ENCODE assay signal across 8 mouse cellular contexts in the genomic region with DNA sequence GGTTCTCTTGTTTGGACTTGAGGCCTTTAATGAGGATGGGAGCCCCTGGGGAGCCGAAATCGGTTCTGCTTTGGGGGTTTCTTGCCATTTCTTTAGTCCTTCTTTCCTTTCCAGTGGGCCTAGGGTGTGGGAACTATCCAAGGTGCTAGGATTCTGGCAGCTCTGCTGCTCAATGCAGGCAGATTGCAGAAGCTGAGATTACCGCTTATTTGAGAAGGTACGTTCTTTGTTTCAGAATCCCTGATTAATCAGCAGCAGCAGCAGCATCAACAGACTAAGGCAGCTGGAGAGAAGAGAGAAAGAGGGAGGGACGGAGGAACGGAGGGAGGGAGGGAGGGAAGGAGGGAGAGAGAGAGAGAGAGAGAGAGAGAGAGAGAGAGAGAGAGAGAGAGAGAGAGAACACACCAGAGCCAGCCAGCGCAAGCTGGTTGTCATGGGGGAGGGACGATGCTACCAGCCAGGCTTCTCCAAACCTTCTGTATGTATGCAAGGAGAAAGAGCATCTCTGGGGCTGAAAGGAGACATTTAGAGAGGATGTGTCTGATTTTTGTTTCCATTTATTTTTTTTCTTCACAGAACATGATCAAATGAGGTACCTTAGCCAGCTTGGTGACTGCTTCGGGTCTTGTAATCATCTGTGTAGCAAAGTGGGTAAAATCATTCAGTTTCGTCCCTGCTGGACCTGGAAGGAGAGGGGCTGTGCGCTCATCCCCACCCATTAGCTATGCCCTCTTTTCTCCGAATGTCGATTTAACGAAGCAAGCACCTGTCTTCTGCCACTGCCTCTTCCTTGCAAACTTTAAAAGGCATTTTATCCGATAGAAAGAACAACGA. TPM values are rescaled to one million over a fixed set of nuclear protein-coding genes. Genes with fewer than 3 reads are reported as not detected.
DNase-seq lines count a peak whose midpoint lies in the region; ATAC-seq and TF ChIP-seq lines count a peak whose summit lies in the region.

Gene Nyap2 (plus strand): TSS at position 120 of the 834 bp plus-strand sequence.

- no peaks in the 10 kb centered on the region for H3K27me3 ChIP-seq in kidney, adult 2 months (replicated peaks; ENCODE audit: control insufficient read depth, insufficient read depth, low read length)

- H3K4me1 ChIP-seq in kidney, adult 2 months (ENCODE audit: control insufficient read depth, insufficient read depth, low read length), result no peaks in the 10 kb centered on the region

- no peak within 1 kb of the TSS for H3K27ac ChIP-seq in kidney, adult 2 months (ENCODE audit: insufficient read depth, low read depth, low read length)

- WGBS in kidney, adult 2 months, result 36% methylated on average over 16 of the region's 16 CpGs

- H3K4me3 ChIP-seq in kidney, adult 2 months (ENCODE audit: insufficient read depth, low read depth, low read length), result no peak within 1 kb of the TSS

- no peaks in the 10 kb centered on the region for H3K36me3 ChIP-seq in kidney, adult 2 months (ENCODE audit: control insufficient read depth, insufficient read depth, low read length)

- intact Hi-C loops in left cerebral cortex, postnatal 36 days (cut with DNase I), result loop anchor here (5.0 to 10.0 kb wide), 3 partner anchors 100 to 225 kb away; no protein-coding TSS in a partner anchor

- no peak for TF ChIP-seq POLR2A in kidney, adult 2 months (IDR thresholded peaks at IDR 0.05; ENCODE audit: low read depth, low read length)

- TF ChIP-seq CTCF in kidney, adult 2 months (conservative IDR thresholded peaks at IDR 0.05; ENCODE audit: insufficient read depth, insufficient read length, low read depth, low read length), result no peak

- no peak for ATAC-seq in megakaryocyte progenitor cell, adult 5-6 weeks (replicated peaks; ENCODE audit: poor library complexity)

- DNase-seq in ZHBTc4 (ENCODE audit: low read depth, low spot score), result peak; percentile 34
- DNase-seq in cerebellum, postnatal 10 days, result peak; percentile 84 to 86
- peak; percentile 18 to 29 for DNase-seq in frontal cortex, postnatal 25 days (ENCODE audit: low spot score in 2 of 2)
- DNase-seq in left cerebral cortex, postnatal 36 days (ENCODE audit: low spot score in 2 of 2), result peak; percentile 59 to 60
- peak; percentile 77 to 86 for DNase-seq in right cerebral cortex, postnatal 10 days (ENCODE audit: low spot score in 2 of 2)
- DNase-seq in urinary bladder, adult 18-20 months (ENCODE audit: low spot score in 2 of 2), result no peak
- DNase-seq in kidney, adult 2 months, result no peak

RNA-seq across cellular contexts. Expression of gene Nyap2, which starts in this region (rescaled TPM):
- total RNA-seq in left cerebral cortex, postnatal 36 days (2021), result 10 to 100 TPM; 42.2 to 43.6 TPM
- total RNA-seq in megakaryocyte progenitor cell, adult 5-6 weeks (2015), result not detected in 2 replicates
- not detected in 2 replicates for total RNA-seq in megakaryocyte progenitor cell, adult 5-6 weeks (2017)
- polyA plus RNA-seq in kidney, adult 2 months (2012; rRNA removed), result 0.06 TPM in 1 of 2 replicates, not detected in the other

Comparison
In these comparisons a context has a peak if more than half of its experiments do, and no peak if none do; other contexts are left out.
1. RNA of gene Nyap2 (total RNA-seq): 42.2 to 43.6 TPM in left cerebral cortex, postnatal 36 days; not detected in megakaryocyte progenitor cell, adult 5-6 weeks; every median in the first group is over 10 times any median in the second.
2. DNase-seq: peak in ZHBTc4 (single experiment), cerebellum, postnatal 10 days (2 of 2), frontal cortex, postnatal 25 days (2 of 2), left cerebral cortex, postnatal 36 days (2 of 2) and right cerebral cortex, postnatal 10 days (2 of 2); none in urinary bladder, adult 18-20 months (0 of 2) and kidney, adult 2 months (single experiment).